Mouse (Mus musculus): ENCODE data around the gene Tcte2.
"Not testable (repeated sequence)": the region's sequence is repeated elsewhere in the genome, so short reads cannot be mapped to it uniquely, and the experiment has no call there.

Tcte2 gene

GRCm38 (mm10) chr17:13681686-13682085 is 79.9 kb downstream of the Tcte2 start:
- no peak for DNase-seq

- no peak for DNase-seq
These were observed 80.5 kb downstream of the Tcte2 start for GRCm38 (mm10) chr17:13681126-13681525.

- no peak for DNase-seq
These were observed 81.3 kb downstream of the Tcte2 start for GRCm38 (mm10) chr17:13680318-13680717.

GRCm38 (mm10) chr17:13679725-13680124 is 81.9 kb downstream of the Tcte2 start:
- no peak for DNase-seq

GRCm38 (mm10) chr17:13677225-13678148 is 84.1 kb downstream of the Tcte2 start:
- no peak for DNase-seq

- not testable (repeated sequence) for DNase-seq
These were observed 85.5 kb downstream of the Tcte2 start for GRCm38 (mm10) chr17:13676099-13676498.

- no peak for DNase-seq
These were observed 86.0 kb downstream of the Tcte2 start for GRCm38 (mm10) chr17:13675630-13676029.

- no peak for DNase-seq
These were observed 86.8 kb downstream of the Tcte2 start for GRCm38 (mm10) chr17:13674695-13675306.

- DNase-seq, result no peak
These were observed 89.9 kb downstream of the Tcte2 start for GRCm38 (mm10) chr17:13671732-13672131.

- DNase-seq, result no peak
These were observed 91.4 kb downstream of the Tcte2 start for GRCm38 (mm10) chr17:13670227-13670626.

GRCm38 (mm10) chr17:13669206-13669605 is 92.4 kb downstream of the Tcte2 start:
- DNase-seq, result no peak

GRCm38 (mm10) chr17:13668052-13669015 is 93.3 kb downstream of the Tcte2 start:
- no peak for DNase-seq

- DNase-seq, result no peak
These were observed 94.6 kb downstream of the Tcte2 start for GRCm38 (mm10) chr17:13667006-13667405.

GRCm38 (mm10) chr17:13665731-13666130 is 95.9 kb downstream of the Tcte2 start:
- no peak for DNase-seq

GRCm38 (mm10) chr17:13663386-13664166 is 98.0 kb downstream of the Tcte2 start:
- no peak for DNase-seq

Measured in cerebellum, adult 8-10 months (tissue).